Mouse (Mus musculus) CH12.LX (cell line): ENCODE results near the gene Efnb2. TPM values are rescaled to one million over a fixed set of nuclear protein-coding genes. Genes with fewer than 3 reads are reported as not detected.
A peak's percentile ranks its signal among the peaks of the same experiment; 100 is the strongest.

Source experiments
- DNase-seq: peaks from one replicate; pipeline ENCODE4 v3.0.0-alpha.2; 2013; ENCODE audit errors: extremely low read depth
- H3K27ac ChIP-seq: 2 replicates; pipeline ENCODE4 v1.5.1; 2012; ENCODE audit warnings: low read depth, mild to moderate bottlenecking, control low read depth, moderate library complexity; ENCODE audit not compliant: insufficient read depth
- H3K27me3 ChIP-seq: replicated peaks from 2 replicates; pipeline ENCODE3; 2012; ENCODE audit warnings: inconsistent platforms
- H3K36me3 ChIP-seq, 2 experiments: replicated peaks in 1 of 2; 2 replicates each; pipeline versions ENCODE3 to v1.6.1; 2012; ENCODE audit warnings: inconsistent platforms in 1 of 2, low read length in 1 of 2, mild to moderate bottlenecking in 1 of 2, mixed read lengths in 1 of 2, moderate library complexity in 1 of 2; ENCODE audit not compliant: control insufficient read depth in 1 of 2, insufficient read depth in 1 of 2
- H3K4me1 ChIP-seq, 2 experiments: 2 replicates each; pipeline ENCODE4 v1.6.1; 2012; ENCODE audit warnings: inconsistent platforms in 1 of 2, moderate library complexity in 1 of 2; ENCODE audit not compliant: insufficient read depth in 2 of 2, control insufficient read depth in 1 of 2
- H3K4me2 ChIP-seq: 2 replicates; pipeline ENCODE4 v1.6.1; 2012; ENCODE audit warnings: low read depth, mild to moderate bottlenecking, control low read depth; ENCODE audit not compliant: poor library complexity, insufficient read depth, severe bottlenecking
- H3K4me3 ChIP-seq, 3 experiments: fragments of 150-350 bp in 1 of 3; sonication (generic) in 1 of 3; replicated peaks in 1 of 3; 2 replicates each; pipeline versions ENCODE3 to v1.5.1; 2011 to 2012; ENCODE audit warnings: low read depth in 2 of 3, low read length in 2 of 3, mild to moderate bottlenecking in 2 of 3, moderate library complexity in 2 of 3, control low read depth in 1 of 3, improper control_type of control experiment in 1 of 3, inconsistent platforms in 1 of 3, mixed read lengths in 1 of 3; ENCODE audit not compliant: poor library complexity in 1 of 3
- H3K79me2 ChIP-seq: replicated peaks from 2 replicates; pipeline ENCODE4 v1.6.1; 2012; ENCODE audit warnings: mild to moderate bottlenecking, moderate library complexity; ENCODE audit not compliant: control insufficient read depth, poor library complexity, insufficient read depth, severe bottlenecking; ENCODE audit errors: extremely low read depth
- H3K9ac ChIP-seq: 2 replicates; pipeline ENCODE4 v1.6.1; 2012; ENCODE audit warnings: low read depth, mild to moderate bottlenecking, control low read depth, moderate library complexity; ENCODE audit not compliant: insufficient read depth
- H3K9me3 ChIP-seq: replicated peaks from 2 replicates; pipeline ENCODE3; 2012; ENCODE audit warnings: low read length, inconsistent platforms, mixed read lengths
- BHLHE40 ChIP-seq: IDR thresholded peaks from 2 replicates; pipeline ENCODE4 v1.6.1; 2011; ENCODE audit warnings: mild to moderate bottlenecking, low read depth, low read length, improper control_type of control experiment
- CHD1 ChIP-seq: IDR thresholded peaks from 2 replicates; pipeline ENCODE4 v1.6.1; 2012; ENCODE audit warnings: low read depth, low read length, improper control_type of control experiment, inconsistent platforms
- CTCF ChIP-seq, 2 experiments: IDR thresholded peaks in 1 of 2; conservative IDR thresholded peaks in 1 of 2; 2 replicates each; pipeline ENCODE4 v1.5.1; 2011 to 2012; ENCODE audit warnings: low read depth in 2 of 2, low read length in 2 of 2, improper control_type of control experiment in 1 of 2, inconsistent platforms in 1 of 2, mild to moderate bottlenecking in 1 of 2, moderate library complexity in 1 of 2
- ELF1 ChIP-seq: IDR thresholded peaks from 2 replicates; pipeline ENCODE4 v1.6.1; 2014; ENCODE audit warnings: low read depth, mild to moderate bottlenecking, inconsistent platforms, low read length, improper control_type of control experiment
- HCFC1 ChIP-seq: IDR thresholded peaks from 2 replicates; pipeline ENCODE4 v1.6.1; 2012; ENCODE audit warnings: low read depth, mild to moderate bottlenecking, inconsistent platforms, low read length, improper control_type of control experiment
- KAT2A ChIP-seq: IDR thresholded peaks from 2 replicates; pipeline ENCODE4 v1.6.1; 2012; ENCODE audit warnings: low read length, improper control_type of control experiment, inconsistent platforms; ENCODE audit not compliant: insufficient replicate concordance
- MAFK ChIP-seq: IDR thresholded peaks from 2 replicates; pipeline ENCODE4 v1.6.1; 2011; ENCODE audit warnings: low read length, improper control_type of control experiment; ENCODE audit not compliant: insufficient replicate concordance
- MAX ChIP-seq: IDR thresholded peaks from 2 replicates; pipeline ENCODE4 v1.6.1; 2011; ENCODE audit warnings: low read length, improper control_type of control experiment
- MEF2A ChIP-seq: IDR thresholded peaks from 2 replicates; pipeline ENCODE4 v1.6.1; 2014; ENCODE audit warnings: low read depth, mild to moderate bottlenecking, inconsistent platforms, low read length, improper control_type of control experiment, borderline replicate concordance
- MYC ChIP-seq: IDR thresholded peaks from 2 replicates; pipeline ENCODE4 v1.6.1; 2011; ENCODE audit warnings: low read depth, mild to moderate bottlenecking, improper control_type of control experiment, low read length
- NELFE ChIP-seq: IDR thresholded peaks from 2 replicates; pipeline ENCODE4 v1.6.1; 2011; ENCODE audit warnings: low read depth, low read length, improper control_type of control experiment
- NRF1 ChIP-seq: IDR thresholded peaks from 2 replicates; pipeline ENCODE4 v1.6.1; 2014; ENCODE audit warnings: low read depth, mild to moderate bottlenecking, inconsistent platforms, low read length, improper control_type of control experiment, moderate library complexity
- PAX5 ChIP-seq: IDR thresholded peaks from 2 replicates; pipeline ENCODE4 v1.6.1; 2012; ENCODE audit warnings: low read length, inconsistent platforms, mixed read lengths
- RAD21 ChIP-seq: IDR thresholded peaks from 2 replicates; pipeline ENCODE4 v1.6.1; 2011; ENCODE audit warnings: low read depth, mild to moderate bottlenecking, low read length, improper control_type of control experiment, moderate library complexity
- SIN3A ChIP-seq: IDR thresholded peaks from 2 replicates; pipeline ENCODE4 v1.6.1; 2012; ENCODE audit warnings: low read length, improper control_type of control experiment, inconsistent platforms
- TBP ChIP-seq: conservative IDR thresholded peaks from 2 replicates; pipeline ENCODE4 v1.6.1; 2011; ENCODE audit warnings: low read depth, low read length, improper control_type of control experiment
- TCF12 ChIP-seq: IDR thresholded peaks from 2 replicates; pipeline ENCODE4 v1.6.1; 2014; ENCODE audit warnings: low read depth, mild to moderate bottlenecking, inconsistent platforms, low read length, improper control_type of control experiment
- USF2 ChIP-seq: conservative IDR thresholded peaks from 2 replicates; pipeline ENCODE4 v1.6.1; 2011; ENCODE audit warnings: low read depth, low read length, improper control_type of control experiment
- ZMIZ1 ChIP-seq: IDR thresholded peaks from 2 replicates; pipeline ENCODE4 v1.6.1; 2012; ENCODE audit warnings: low read depth, mild to moderate bottlenecking, inconsistent platforms, low read length, improper control_type of control experiment
- dilution Hi-C: fragments of 300-500 bp; cut with MboI; formaldehyde crosslinking; loops from 2 replicates; pipeline ENCODE4 v1.14.3; 2020; ENCODE audit warnings: low sequenced_read_pairs; ENCODE audit not compliant: extremely low pct_unique_long_range_greater_than_20kb, extremely low pct_ligation_motif_present
- in situ Hi-C: fragments of 300-500 bp; cut with MboI; formaldehyde crosslinking; loops from 3 replicates; pipeline ENCODE4 v1.14.3; 2019; ENCODE audit warnings: low sequenced_read_pairs, low pct_ligation_motif_present, low pct_unique_long_range_greater_than_20kb, mixed read lengths
- polyA plus RNA-seq: library from polyadenylated mRNA; unstranded; fragments of >175 nt; gene quantifications from 2 replicates; pipeline ENCODE4 v1.2.1, GENCODE M21; 2012; ENCODE audit warnings: low read depth; ENCODE audit not compliant: insufficient read length
- total RNA-seq, 2 experiments: library from RNA; depleted of rRNA; stranded (reverse); fragments of 300-350 nt in 1 of 2; fragments of >200 nt in 1 of 2; gene quantifications; 2 replicates each; pipeline ENCODE4 v1.2.3; 2012 to 2014

Gene Efnb2
- total and polyA plus RNA-seq, 3 experiments: 0.06 to 0.25 TPM; not detected in 1

GRCm38 (mm10) chr8:8703668-8704067 is 42.6 kb upstream of the Efnb2 start:
- dilution Hi-C loops: no loop called here

GRCm38 (mm10) chr8:8700821-8701220 is 39.8 kb upstream of the Efnb2 start:
- no peak overlapping the region for H3K4me2 ChIP-seq

More at GRCm38 (mm10) chr8:8703668-8704067, 42.6 kb upstream of the Efnb2 start:
- no peaks in the 10 kb centered on the region for H3K27me3 ChIP-seq
- H3K9me3 ChIP-seq: no peaks in the 10 kb centered on the region
- H3K4me3 ChIP-seq: no peak overlapping the region
- no peak overlapping the region for H3K4me2 ChIP-seq
- no peaks in the 10 kb centered on the region for H3K79me2 ChIP-seq
- H3K27ac ChIP-seq: no peak overlapping the region
- H3K36me3 ChIP-seq: no peaks in the 10 kb centered on the region
- DNase-seq: no peak
- no peak overlapping the region for H3K9ac ChIP-seq
- TF ChIP-seq PAX5 (no peak), TCF12 (no peak), CTCF (conservative IDR thresholded peaks at IDR 0.05 in 1 of 2, IDR thresholded peaks at IDR 0.05 in 1 of 2; ENCODE audit: low read depth in 2 of 2, low read length in 2 of 2) (no peak), ELF1 (no peak), KAT2A (no peak), ZMIZ1 (no peak), NELFE (no peak), MAX (no peak), MYC (no peak)
- in situ Hi-C loops: no loop called here
- 0 out of 4 replicates have a peak, but pooled peaks cover 3% of the 10 kb centered on the region in 2 experiments for H3K4me1 ChIP-seq

DNA sequence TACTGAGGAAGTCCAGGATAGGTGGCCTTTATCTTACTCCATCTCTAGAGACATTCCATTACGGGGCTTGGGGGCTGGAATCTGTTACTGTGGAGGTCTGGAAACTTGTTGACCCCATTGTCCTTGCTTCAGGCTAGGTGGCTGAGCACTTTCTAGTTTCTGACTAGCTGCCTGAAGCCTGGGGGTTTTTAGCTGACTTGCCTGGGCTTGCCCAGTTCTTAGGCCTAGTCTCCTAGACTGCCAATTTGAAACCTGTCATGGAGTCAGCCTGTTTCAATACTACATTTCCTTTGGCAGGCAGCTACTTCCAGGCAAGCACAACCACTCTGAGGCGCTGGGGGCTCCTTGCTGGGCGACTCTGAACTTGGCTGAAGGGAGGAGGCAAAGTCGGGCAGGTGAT is 39.2 kb upstream of the Efnb2 start:
- in situ Hi-C loops: no loop called here
- H3K36me3 ChIP-seq: no peaks in the 10 kb centered on the region
- no peaks in the 10 kb centered on the region for H3K79me2 ChIP-seq
- no peaks in the 10 kb centered on the region for H3K9me3 ChIP-seq
- H3K4me1 ChIP-seq: 0 out of 4 replicates have a peak, but pooled peaks cover 3% of the 10 kb centered on the region in 2 experiments
- TF ChIP-seq CHD1: peak; percentile 63; the same call in 1 of the 2 replicates
- no peak for TF ChIP-seq BHLHE40
- TF ChIP-seq, all 38 proteins: peak for 1
- H3K4me2 ChIP-seq: no peak overlapping the region
- no peaks in the 10 kb centered on the region for H3K27me3 ChIP-seq
- no peak overlapping the region for H3K27ac ChIP-seq
- no peak for DNase-seq
- no peak overlapping the region for H3K4me3 ChIP-seq
- dilution Hi-C loops: no loop called here
- no peak overlapping the region for H3K9ac ChIP-seq

More at GRCm38 (mm10) chr8:8700821-8701220, 39.8 kb upstream of the Efnb2 start:
- Histone ChIP-seq H3K4me3 (no peak overlapping the region), H3K4me1 (0 out of 4 replicates have a peak, but pooled peaks cover 3% of the 10 kb centered on the region in 2 experiments), H3K36me3 (no peaks in the 10 kb centered on the region), H3K27ac (no peak overlapping the region), H3K27me3 (no peaks in the 10 kb centered on the region), H3K9me3 (no peaks in the 10 kb centered on the region)
- dilution Hi-C loops: no loop called here
- DNase-seq: no peak
- TF ChIP-seq MEF2A (no peak), PAX5 (no peak), TBP (no peak), MAFK (no peak), NRF1 (no peak), MAX (no peak), SIN3A (no peak), RAD21 (no peak), USF2 (no peak), HCFC1 (no peak), CTCF (conservative IDR thresholded peaks at IDR 0.05 in 1 of 2, IDR thresholded peaks at IDR 0.05 in 1 of 2; ENCODE audit: low read depth in 2 of 2, low read length in 2 of 2) (no peak)
- TF ChIP-seq, all 38 proteins: peak for 0
- in situ Hi-C loops: no loop called here
- Histone ChIP-seq H3K79me2 (no peaks in the 10 kb centered on the region), H3K9ac (no peak overlapping the region)
